Mouse (Mus musculus) embryonic facial prominence, embryonic 14.5 days (tissue): Measurements from ENCODE around the gene Skint5. TPM values are rescaled to one million over a fixed set of nuclear protein-coding genes. Genes with fewer than 3 reads are reported as not detected.
"Not testable (repeated sequence)": the region's sequence is repeated elsewhere in the genome, so short reads cannot be mapped to it uniquely, and the experiment has no call there.

ENCODE experiments used
- ATAC-seq: fragments of 200-750 bp; cut with Nextera tagmentation; 2 replicates; pipeline ENCODE4 v1.8.0; 2017; ENCODE audit warnings: low read depth, moderate number of reproducible peaks, moderate TSS enrichment
- DNase-seq: peaks from one replicate; pipeline ENCODE4 v3.0.0-alpha.2; 2015; ENCODE audit warnings: low spot score
- H3K27ac ChIP-seq: fragments of 300-500 bp; sonication (generic); replicated peaks from 2 replicates; pipeline ENCODE4 v1.5.1; 2014; ENCODE audit warnings: low read depth, mild to moderate bottlenecking, low read length, moderate library complexity
- H3K27me3 ChIP-seq: fragments of 300-500 bp; sonication (generic); replicated peaks from 2 replicates; pipeline ENCODE4 v1.6.1; 2014; ENCODE audit warnings: low read length; ENCODE audit not compliant: control insufficient read depth, insufficient read depth
- H3K36me3 ChIP-seq: fragments of 300-500 bp; sonication (generic); 2 replicates; pipeline ENCODE4 v1.6.1; 2014; ENCODE audit warnings: low read length, mixed read lengths; ENCODE audit not compliant: control insufficient read depth, insufficient read depth
- H3K4me1 ChIP-seq: fragments of 300-500 bp; sonication (generic); 2 replicates; pipeline ENCODE4 v1.6.1; 2014; ENCODE audit warnings: antibody characterized with exemption, low read length; ENCODE audit not compliant: control insufficient read depth, insufficient read depth
- H3K4me2 ChIP-seq: fragments of 300-500 bp; sonication (generic); 2 replicates; pipeline ENCODE4 v1.6.1; 2014; ENCODE audit warnings: low read depth, mild to moderate bottlenecking, low read length, moderate library complexity, mixed read lengths
- H3K4me3 ChIP-seq: fragments of 300-500 bp; sonication (generic); 2 replicates; pipeline ENCODE4 v1.5.1; 2014; ENCODE audit warnings: low read depth, mild to moderate bottlenecking, low read length
- H3K9ac ChIP-seq: fragments of 300-500 bp; sonication (generic); 2 replicates; pipeline ENCODE4 v1.6.1; 2014; ENCODE audit warnings: low read depth, mild to moderate bottlenecking, low read length, moderate library complexity, mixed read lengths
- H3K9me3 ChIP-seq: fragments of 300-500 bp; sonication (generic); 2 replicates; pipeline ENCODE4 v1.6.1; 2016; ENCODE audit warnings: low read length; ENCODE audit not compliant: control insufficient read depth
- WGBS: fragments of 180-500 bp; shearing (Covaris S2); extraction: QIAGEN DNeasy Blood & Tissue Kit; methylation state at CpG from one replicate; pipeline ENCODE4 v1.1.7; 2014; 5-methylcytosine and 5-hydroxymethylcytosine counted together
- polyA plus RNA-seq: library from polyadenylated mRNA; unstranded; fragments of >200 nt; fragmentation: Nextera tagmentation; extraction: Ambion mirVana; gene quantifications from 2 replicates; pipeline ENCODE4 v1.2.1, GENCODE M21; 2014

Skint5 gene
- polyA plus RNA-seq: not detected in 2 replicates

GRCm38 (mm10) chr4:113999403-113999802 is at the start of gene Skint5:
Gene Skint5 (minus strand): TSS chr4:113999503.
- peaks cover 16% of the 10 kb centered on the region; the same call in 1 of the 2 replicates for H3K9me3 ChIP-seq
- no peak for DNase-seq

GRCm38 (mm10) chr4:113957343-113957742 is 42.0 kb downstream of the Skint5 start:
- Histone ChIP-seq H3K4me3 (no peak overlapping the region), H3K27me3 (no peaks in the 10 kb centered on the region), H3K27ac (no peak overlapping the region), H3K36me3 (no peaks in the 10 kb centered on the region), H3K4me1 (no peaks in the 10 kb centered on the region), H3K9me3 (peaks cover 7% of the 10 kb centered on the region; the same call in 1 of the 2 replicates), H3K9ac (no peak overlapping the region), H3K4me2 (no peak overlapping the region)
- DNase-seq (no peak), ATAC-seq (no peak)
- 57% methylated on average over 1 of the region's 1 CpGs for WGBS

More at GRCm38 (mm10) chr4:113999403-113999802, at the start of gene Skint5:
- Histone ChIP-seq H3K36me3 (no peaks in the 10 kb centered on the region), H3K4me1 (no peaks in the 10 kb centered on the region), H3K9ac (no peak within 1 kb of the TSS), H3K27me3 (no peaks in the 10 kb centered on the region), H3K27ac (no peak within 1 kb of the TSS), H3K4me3 (no peak within 1 kb of the TSS), H3K4me2 (no peak within 1 kb of the TSS)
- no peak for ATAC-seq
- WGBS: 89% methylated on average over 3 of the region's 3 CpGs

GRCm38 (mm10) chr4:113764182-113764581 is 235.1 kb downstream of the Skint5 start:
- Histone ChIP-seq H3K36me3 (no peaks in the 10 kb centered on the region), H3K4me2 (no peak overlapping the region), H3K27me3 (no peaks in the 10 kb centered on the region), H3K9ac (no peak overlapping the region), H3K4me3 (no peak overlapping the region), H3K27ac (no peak overlapping the region), H3K9me3 (peaks cover 8% of the 10 kb centered on the region; the same call in 1 of the 2 replicates), H3K4me1 (no peaks in the 10 kb centered on the region)
- DNase-seq (no peak), ATAC-seq (no peak)
- WGBS: 58% methylated on average over 1 of the region's 1 CpGs

- no peaks in the 10 kb centered on the region for H3K4me1 ChIP-seq
- no peak overlapping the region for H3K27ac ChIP-seq
- H3K27me3 ChIP-seq: no peaks in the 10 kb centered on the region
- peaks cover 5% of the 10 kb centered on the region; the same call in 1 of the 2 replicates for H3K9me3 ChIP-seq
- ATAC-seq (no peak), DNase-seq (no peak)
- no peak overlapping the region for H3K9ac ChIP-seq
- no peak overlapping the region for H3K4me3 ChIP-seq
- 47% methylated on average over 1 of the region's 1 CpGs for WGBS
- no peak overlapping the region for H3K4me2 ChIP-seq
- no peaks in the 10 kb centered on the region for H3K36me3 ChIP-seq
These were observed 235.6 kb downstream of the Skint5 start for GRCm38 (mm10) chr4:113763684-113764083.

GRCm38 (mm10) chr4:113448230-113448629 is 551.1 kb downstream of the Skint5 start:
- not testable (repeated sequence) for H3K4me1 ChIP-seq, H3K4me3 ChIP-seq, H3K27me3 ChIP-seq, H3K36me3 ChIP-seq, H3K27ac ChIP-seq, H3K9ac ChIP-seq, ATAC-seq, DNase-seq, H3K4me2 ChIP-seq
- peaks cover 19% of the 10 kb centered on the region; the same call in 1 of the 2 replicates for H3K9me3 ChIP-seq
- WGBS: 66% methylated on average over 2 of the region's 2 CpGs

Other genes starting within 250 kb of the Skint5 start
- not detected in 2 replicates for gene Skint11, start 163.9 kb upstream of the Skint5 start, polyA plus RNA-seq